18 mouse cellular contexts compared by ENCODE assay signal in the genomic region with DNA sequence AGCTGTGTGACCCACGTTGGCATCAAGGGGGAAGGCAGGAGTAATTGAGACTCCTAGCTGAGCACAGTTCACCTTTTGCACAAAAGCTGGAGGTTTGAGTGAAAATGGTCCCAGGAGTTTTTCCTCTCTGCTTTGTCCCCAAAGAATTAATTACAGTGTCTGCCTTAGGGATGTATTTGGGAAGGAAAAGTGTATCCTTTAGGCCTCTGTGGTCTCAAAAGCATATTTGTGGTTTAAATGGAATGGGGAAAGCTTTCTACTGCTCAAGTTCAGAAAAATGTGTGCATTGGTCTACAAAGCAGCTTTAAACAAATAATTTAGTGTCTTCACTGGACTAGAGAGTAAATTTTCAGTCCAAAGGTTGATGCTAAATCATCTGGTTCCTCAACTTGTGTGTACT.
"Had no signal": no experiment of that assay in that cellular context is flagged by ENCODE, and none has a peak within 500 bp of the region (broad histone marks: within the 10 kb centered on the region; RNA-seq: fewer than 3 reads in every experiment).

No protein-coding gene starts in this region.

- H3K4me2 ChIP-seq: lung, embryonic 14.5 days; midbrain, embryonic 12.5 days; midbrain, embryonic 15.5 days; neural tube, embryonic 13.5 days; neural tube, embryonic 15.5 days had no signal

- H3K27ac ChIP-seq: midbrain, embryonic 10.5 days; midbrain, embryonic 12.5 days; midbrain, embryonic 15.5 days; neural tube, embryonic 13.5 days; neural tube, embryonic 15.5 days had no signal

- H3K4me1 ChIP-seq: midbrain, embryonic 10.5 days; midbrain, embryonic 12.5 days; midbrain, embryonic 15.5 days; neural tube, embryonic 13.5 days; neural tube, embryonic 15.5 days had no signal

- H3K9ac ChIP-seq: liver, postnatal 0 days; lung, embryonic 14.5 days; midbrain, embryonic 12.5 days; midbrain, embryonic 15.5 days; neural tube, embryonic 13.5 days; neural tube, embryonic 15.5 days had no signal

- DNase-seq: liver, postnatal 0 days; lung, embryonic 14.5 days; lung, postnatal 10 days; lung, postnatal 4 days; retina, postnatal 1 day; right cerebral cortex, adult 18-20 months; right cerebral cortex, postnatal 25 days; right cerebral cortex, postnatal 4 days; spleen, adult 18-20 months; thymus, adult 18-20 months; thymus, postnatal 14 days; thymus, postnatal 36 days had no signal

- H3K36me3 ChIP-seq: midbrain, embryonic 10.5 days; midbrain, embryonic 12.5 days; midbrain, embryonic 15.5 days; neural tube, embryonic 13.5 days; neural tube, embryonic 15.5 days had no signal

- ATAC-seq: liver, postnatal 0 days; midbrain, embryonic 15.5 days had no signal

- H3K4me3 ChIP-seq: midbrain, embryonic 10.5 days; midbrain, embryonic 12.5 days; midbrain, embryonic 15.5 days; myocyte; neural tube, embryonic 13.5 days; neural tube, embryonic 15.5 days had no signal

- H3K9me3 ChIP-seq: midbrain, embryonic 10.5 days; midbrain, embryonic 12.5 days; midbrain, embryonic 15.5 days; neural tube, embryonic 13.5 days; neural tube, embryonic 15.5 days had no signal

- H3K27me3 ChIP-seq: midbrain, embryonic 12.5 days; midbrain, embryonic 15.5 days; neural tube, embryonic 13.5 days; neural tube, embryonic 15.5 days had no signal
